Mouse (Mus musculus): Measurements from ENCODE around the gene Men1. TPM values are rescaled to one million over a fixed set of nuclear protein-coding genes. Genes with fewer than 3 reads are reported as not detected.
"Not testable (repeated sequence)": the region's sequence is repeated elsewhere in the genome, so short reads cannot be mapped to it uniquely, and the experiment has no call there.

The Men1 gene
- 70.9 and 76.9 TPM in 2 replicates for polyA plus RNA-seq (2015; fragmentation: Nextera tagmentation; extraction: Ambion mirVana)

GRCm38 (mm10) chr19:6334673-6335457, at the start of gene Men1:
Gene Men1, plus strand, starts transcription at chr19:6334979.
- Histone ChIP-seq H3K27ac (ENCODE audit: low read length) (peak within 1 kb of the TSS; percentile 85), H3K9me3 (ENCODE audit: control insufficient read depth, low read length) (no peaks in the 10 kb centered on the region), H3K4me3 (ENCODE audit: low read length) (peak within 1 kb of the TSS; percentile 96), H3K36me3 (ENCODE audit: control insufficient read depth, insufficient read depth, low read length) (peaks cover 22% of the 10 kb centered on the region), H3K27me3 (ENCODE audit: control insufficient read depth, insufficient read depth, low read depth, low read length) (no peaks in the 10 kb centered on the region), H3K4me1 (replicated peaks; ENCODE audit: control insufficient read depth, insufficient read depth, low read length) (peaks cover 23% of the 10 kb centered on the region), H3K4me2 (ENCODE audit: low read depth, low read length) (peak within 1 kb of the TSS; percentile 97), H3K9ac (ENCODE audit: low read length) (peak within 1 kb of the TSS; percentile 91)
- peak; percentile 96 for ATAC-seq (ENCODE audit: low read depth)
- whole genome bisulfite sequencing: under 1% methylated on average over 43 of the region's 43 CpGs

- Histone ChIP-seq H3K4me3 (ENCODE audit: low read length) (no peak overlapping the region), H3K4me2 (ENCODE audit: low read depth, low read length) (no peak overlapping the region), H3K27me3 (ENCODE audit: control insufficient read depth, insufficient read depth, low read depth, low read length) (no peaks in the 10 kb centered on the region), H3K36me3 (ENCODE audit: control insufficient read depth, insufficient read depth, low read length) (peaks cover 18% of the 10 kb centered on the region), H3K27ac (ENCODE audit: low read length) (peak overlapping the region; percentile 64), H3K9me3 (ENCODE audit: control insufficient read depth, low read length) (no peaks in the 10 kb centered on the region), H3K4me1 (replicated peaks; ENCODE audit: control insufficient read depth, insufficient read depth, low read length) (peaks cover 17% of the 10 kb centered on the region), H3K9ac (ENCODE audit: low read length) (no peak overlapping the region)
- 51% methylated on average over 8 of the region's 8 CpGs for WGBS
- no peak for ATAC-seq (ENCODE audit: low read depth)
Measured at GRCm38 (mm10) chr19:6285226-6285625, 49.6 kb upstream of the Men1 start.

- Histone ChIP-seq H3K4me2 (ENCODE audit: low read depth, low read length) (peak overlapping the region; percentile 17; the same call in 1 of the 2 replicates), H3K9ac (ENCODE audit: low read length) (no peak overlapping the region), H3K27me3 (ENCODE audit: control insufficient read depth, insufficient read depth, low read depth, low read length) (no peaks in the 10 kb centered on the region), H3K4me3 (ENCODE audit: low read length) (no peak overlapping the region), H3K27ac (ENCODE audit: low read length) (peak overlapping the region; percentile 72), H3K36me3 (ENCODE audit: control insufficient read depth, insufficient read depth, low read length) (peaks cover 18% of the 10 kb centered on the region), H3K4me1 (replicated peaks; ENCODE audit: control insufficient read depth, insufficient read depth, low read length) (peaks cover 17% of the 10 kb centered on the region), H3K9me3 (ENCODE audit: control insufficient read depth, low read length) (no peaks in the 10 kb centered on the region)
- 42% methylated on average over 7 of the region's 7 CpGs for WGBS
- peak; percentile 60 for ATAC-seq (ENCODE audit: low read depth)
Measured at GRCm38 (mm10) chr19:6285632-6286433, 48.9 kb upstream of the Men1 start.

- Histone ChIP-seq H3K27ac (ENCODE audit: low read length) (peak overlapping the region; percentile 72), H3K27me3 (ENCODE audit: control insufficient read depth, insufficient read depth, low read depth, low read length) (no peaks in the 10 kb centered on the region), H3K9ac (ENCODE audit: low read length) (no peak overlapping the region), H3K4me1 (replicated peaks; ENCODE audit: control insufficient read depth, insufficient read depth, low read length) (peaks cover 17% of the 10 kb centered on the region), H3K4me3 (ENCODE audit: low read length) (no peak overlapping the region), H3K36me3 (ENCODE audit: control insufficient read depth, insufficient read depth, low read length) (peaks cover 10% of the 10 kb centered on the region), H3K9me3 (ENCODE audit: control insufficient read depth, low read length) (no peaks in the 10 kb centered on the region), H3K4me2 (ENCODE audit: low read depth, low read length) (no peak overlapping the region)
- WGBS: 83% methylated on average over 19 of the region's 19 CpGs
- no peak for ATAC-seq (ENCODE audit: low read depth)
Measured at GRCm38 (mm10) chr19:6286434-6287401, 48.1 kb upstream of the Men1 start.

GRCm38 (mm10) chr19:6288236-6288894, 46.4 kb upstream of the Men1 start:
- Histone ChIP-seq H3K36me3 (ENCODE audit: control insufficient read depth, insufficient read depth, low read length) (no peaks in the 10 kb centered on the region), H3K4me3 (ENCODE audit: low read length) (no peak overlapping the region), H3K9me3 (ENCODE audit: control insufficient read depth, low read length) (no peaks in the 10 kb centered on the region), H3K4me1 (replicated peaks; ENCODE audit: control insufficient read depth, insufficient read depth, low read length) (peaks cover 17% of the 10 kb centered on the region), H3K4me2 (ENCODE audit: low read depth, low read length) (no peak overlapping the region), H3K27me3 (ENCODE audit: control insufficient read depth, insufficient read depth, low read depth, low read length) (no peaks in the 10 kb centered on the region), H3K9ac (ENCODE audit: low read length) (peak overlapping the region; percentile 21; the same call in 1 of the 2 replicates), H3K27ac (ENCODE audit: low read length) (peak overlapping the region; percentile 78)
- peak; percentile 58 for ATAC-seq (ENCODE audit: low read depth)
- WGBS: 47% methylated on average over 13 of the region's 13 CpGs

- no peaks in the 10 kb centered on the region for H3K9me3 ChIP-seq (ENCODE audit: control insufficient read depth, low read length)
- no peak overlapping the region for H3K9ac ChIP-seq (ENCODE audit: low read length)
- WGBS: 87% methylated on average over 14 of the region's 14 CpGs
- no peak for ATAC-seq (ENCODE audit: low read depth)
- no peak overlapping the region for H3K27ac ChIP-seq (ENCODE audit: low read length)
- no peaks in the 10 kb centered on the region for H3K27me3 ChIP-seq (ENCODE audit: control insufficient read depth, insufficient read depth, low read depth, low read length)
- H3K4me1 ChIP-seq (replicated peaks; ENCODE audit: control insufficient read depth, insufficient read depth, low read length): peaks cover 15% of the 10 kb centered on the region
- no peak overlapping the region for H3K4me3 ChIP-seq (ENCODE audit: low read length)
- H3K36me3 ChIP-seq (ENCODE audit: control insufficient read depth, insufficient read depth, low read length): peaks cover 4% of the 10 kb centered on the region
- no peak overlapping the region for H3K4me2 ChIP-seq (ENCODE audit: low read depth, low read length)
Measured at GRCm38 (mm10) chr19:6289696-6290238, 45.0 kb upstream of the Men1 start.

GRCm38 (mm10) chr19:6290720-6291116, 44.1 kb upstream of the Men1 start:
- ATAC-seq (ENCODE audit: low read depth); H3K27ac ChIP-seq (ENCODE audit: low read length); H3K4me3 ChIP-seq (ENCODE audit: low read length); H3K4me2 ChIP-seq (ENCODE audit: low read depth, low read length); H3K9me3 ChIP-seq (ENCODE audit: control insufficient read depth, low read length); H3K9ac ChIP-seq (ENCODE audit: low read length); H3K27me3 ChIP-seq (ENCODE audit: control insufficient read depth, insufficient read depth, low read depth, low read length): not testable (repeated sequence)
- peaks cover 10% of the 10 kb centered on the region for H3K36me3 ChIP-seq (ENCODE audit: control insufficient read depth, insufficient read depth, low read length)
- H3K4me1 ChIP-seq (replicated peaks; ENCODE audit: control insufficient read depth, insufficient read depth, low read length): peaks cover 10% of the 10 kb centered on the region
- 94% methylated on average over 5 of the region's 6 CpGs for WGBS

GRCm38 (mm10) chr19:6291117-6291781, 43.5 kb upstream of the Men1 start:
- Histone ChIP-seq H3K36me3 (ENCODE audit: control insufficient read depth, insufficient read depth, low read length) (peaks cover 10% of the 10 kb centered on the region), H3K4me3 (ENCODE audit: low read length) (no peak overlapping the region), H3K9ac (ENCODE audit: low read length) (no peak overlapping the region), H3K27ac (ENCODE audit: low read length) (peak overlapping the region; percentile 7; the same call in 1 of the 2 replicates), H3K27me3 (ENCODE audit: control insufficient read depth, insufficient read depth, low read depth, low read length) (no peaks in the 10 kb centered on the region), H3K9me3 (ENCODE audit: control insufficient read depth, low read length) (no peaks in the 10 kb centered on the region), H3K4me1 (replicated peaks; ENCODE audit: control insufficient read depth, insufficient read depth, low read length) (peaks cover 8% of the 10 kb centered on the region), H3K4me2 (ENCODE audit: low read depth, low read length) (no peak overlapping the region)
- ATAC-seq (ENCODE audit: low read depth): peak; percentile 39; the same call in 1 of the 2 replicates
- 68% methylated on average over 10 of the region's 10 CpGs for WGBS

All from lung, embryonic 16.5 days (tissue).